Mouse (Mus musculus): Measurements from ENCODE around the gene Lrp2bp. TPM values are rescaled to one million over a fixed set of nuclear protein-coding genes. Genes with fewer than 3 reads are reported as not detected.
A peak's percentile ranks its signal among the peaks of the same experiment; 100 is the strongest.

The Lrp2bp gene
- 0.05 TPM in 1 of 2 replicates, not detected in the other for polyA plus RNA-seq (2015; fragmentation: Nextera tagmentation; extraction: Ambion mirVana)

DNA sequence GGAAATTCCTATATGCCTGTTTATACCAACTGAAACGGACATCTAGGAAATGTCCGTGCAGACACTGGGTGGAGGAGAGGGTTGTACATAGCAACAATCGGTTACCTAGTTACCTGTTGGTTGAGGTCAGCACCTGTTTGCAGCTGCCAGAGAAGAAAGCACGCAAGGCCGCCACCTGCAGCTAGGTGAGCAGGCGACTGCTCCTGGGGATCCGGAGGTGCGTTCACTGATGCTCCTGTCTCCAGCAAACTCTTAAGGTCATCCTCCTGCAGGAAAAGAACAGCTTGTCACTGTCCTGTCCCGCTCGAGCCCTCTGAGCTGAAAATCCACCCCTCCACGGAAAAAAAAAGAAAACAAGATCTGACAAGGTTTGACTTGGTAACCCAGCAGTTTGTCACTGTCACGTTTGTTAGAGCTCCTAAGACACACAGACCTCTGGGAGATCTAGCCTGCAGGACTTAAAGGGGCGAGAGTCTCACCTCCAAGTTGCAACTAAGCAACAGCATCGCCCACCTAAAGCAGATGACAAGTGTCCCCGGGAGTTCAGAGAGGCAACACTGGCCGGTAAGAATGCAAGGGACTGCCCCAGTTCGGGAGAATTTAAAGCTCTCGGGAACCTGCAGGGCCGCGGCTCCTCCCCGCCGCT, at the start of gene Lrp2bp:
Gene Lrp2bp, plus strand, starts transcription at position 166 of the 646 bp plus-strand sequence.
- H3K36me3 ChIP-seq (ENCODE audit: control insufficient read depth, insufficient read depth) = peaks cover 11% of the 10 kb centered on the region
- H3K4me2 ChIP-seq (ENCODE audit: low read depth, low read length) = peak within 1 kb of the TSS; percentile 98
- peaks cover 6% of the 10 kb centered on the region for H3K4me1 ChIP-seq (ENCODE audit: control insufficient read depth, low read depth, low read length)
- no peaks in the 10 kb centered on the region for H3K9me3 ChIP-seq (replicated peaks; ENCODE audit: control insufficient read depth, low read length)
- 6% methylated on average over 22 of the region's 22 CpGs for WGBS (ENCODE audit: insufficient replicate concordance)
- H3K27ac ChIP-seq (ENCODE audit: low read length) = peak within 1 kb of the TSS; percentile 89
- H3K27me3 ChIP-seq (ENCODE audit: control insufficient read depth, insufficient read depth, low read depth, low read length) = no peaks in the 10 kb centered on the region
- H3K9ac ChIP-seq (ENCODE audit: low read depth, low read length) = peak within 1 kb of the TSS; percentile 77
- peak within 1 kb of the TSS; percentile 70 for H3K4me3 ChIP-seq (ENCODE audit: low read depth, low read length)
- no peak for ATAC-seq (ENCODE audit: low read depth)

DNA sequence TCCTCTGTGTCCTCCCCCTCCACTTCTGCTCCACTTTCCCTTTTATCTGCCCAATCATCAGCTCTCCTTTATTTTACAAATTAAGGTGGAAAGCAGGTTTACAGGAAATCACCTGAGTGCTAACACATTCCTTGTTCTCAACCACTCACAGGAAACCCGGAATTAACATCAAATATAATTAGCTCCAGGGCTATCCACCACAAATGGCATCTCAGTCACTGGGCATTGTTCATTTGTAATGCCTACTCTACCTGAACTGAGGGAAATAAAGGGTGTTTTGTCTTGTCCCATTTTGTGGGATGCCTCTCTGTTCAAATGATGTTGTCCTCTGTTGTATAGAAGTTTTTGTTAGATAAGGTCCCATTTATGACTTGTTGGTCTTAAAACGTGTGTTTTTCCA, 48.5 kb upstream of the Lrp2bp start:
- H3K36me3 ChIP-seq (ENCODE audit: control insufficient read depth, insufficient read depth) = no peaks in the 10 kb centered on the region
- no peaks in the 10 kb centered on the region for H3K9me3 ChIP-seq (replicated peaks; ENCODE audit: control insufficient read depth, low read length)
- no peak overlapping the region for H3K4me3 ChIP-seq (ENCODE audit: low read depth, low read length)
- WGBS (ENCODE audit: insufficient replicate concordance) = 42% methylated on average over 2 of the region's 2 CpGs
- ATAC-seq (ENCODE audit: low read depth) = no peak
- no peak overlapping the region for H3K4me2 ChIP-seq (ENCODE audit: low read depth, low read length)
- no peaks in the 10 kb centered on the region for H3K4me1 ChIP-seq (ENCODE audit: control insufficient read depth, low read depth, low read length)
- no peaks in the 10 kb centered on the region for H3K27me3 ChIP-seq (ENCODE audit: control insufficient read depth, insufficient read depth, low read depth, low read length)
- H3K9ac ChIP-seq (ENCODE audit: low read depth, low read length) = no peak overlapping the region
- H3K27ac ChIP-seq (ENCODE audit: low read length) = no peak overlapping the region

DNA sequence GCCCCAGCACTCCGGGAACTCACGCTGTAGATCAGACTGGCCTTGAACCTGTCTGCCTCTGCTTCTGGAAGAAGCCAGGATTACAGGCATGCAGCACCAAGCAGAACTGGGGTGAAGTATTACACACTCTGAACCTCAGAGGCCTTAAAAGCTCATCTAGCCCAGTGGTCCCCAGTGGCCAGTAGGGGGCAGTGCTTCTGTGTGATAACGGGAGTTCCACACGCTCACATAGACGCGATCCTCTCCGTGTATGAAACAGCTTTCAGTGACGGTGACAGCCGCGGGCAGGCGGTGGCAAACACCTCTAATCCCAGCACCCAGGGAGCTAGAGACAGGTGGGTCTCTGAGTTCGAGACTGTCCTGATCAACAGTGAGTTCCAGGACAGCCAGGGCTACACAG, 28.2 kb upstream of the Lrp2bp start:
- ATAC-seq (ENCODE audit: low read depth) = no peak
- peaks cover 4% of the 10 kb centered on the region; the same call in 1 of the 2 replicates for H3K4me1 ChIP-seq (ENCODE audit: control insufficient read depth, low read depth, low read length)
- H3K27me3 ChIP-seq (ENCODE audit: control insufficient read depth, insufficient read depth, low read depth, low read length) = no peaks in the 10 kb centered on the region
- H3K4me3 ChIP-seq (ENCODE audit: low read depth, low read length) = no peak overlapping the region
- no peaks in the 10 kb centered on the region for H3K36me3 ChIP-seq (ENCODE audit: control insufficient read depth, insufficient read depth)
- peaks cover 2% of the 10 kb centered on the region; the same call in 1 of the 2 replicates for H3K9me3 ChIP-seq (replicated peaks; ENCODE audit: control insufficient read depth, low read length)
- no peak overlapping the region for H3K27ac ChIP-seq (ENCODE audit: low read length)
- H3K4me2 ChIP-seq (ENCODE audit: low read depth, low read length) = no peak overlapping the region
- H3K9ac ChIP-seq (ENCODE audit: low read depth, low read length) = no peak overlapping the region
- WGBS (ENCODE audit: insufficient replicate concordance) = 89% methylated on average over 12 of the region's 12 CpGs

DNA sequence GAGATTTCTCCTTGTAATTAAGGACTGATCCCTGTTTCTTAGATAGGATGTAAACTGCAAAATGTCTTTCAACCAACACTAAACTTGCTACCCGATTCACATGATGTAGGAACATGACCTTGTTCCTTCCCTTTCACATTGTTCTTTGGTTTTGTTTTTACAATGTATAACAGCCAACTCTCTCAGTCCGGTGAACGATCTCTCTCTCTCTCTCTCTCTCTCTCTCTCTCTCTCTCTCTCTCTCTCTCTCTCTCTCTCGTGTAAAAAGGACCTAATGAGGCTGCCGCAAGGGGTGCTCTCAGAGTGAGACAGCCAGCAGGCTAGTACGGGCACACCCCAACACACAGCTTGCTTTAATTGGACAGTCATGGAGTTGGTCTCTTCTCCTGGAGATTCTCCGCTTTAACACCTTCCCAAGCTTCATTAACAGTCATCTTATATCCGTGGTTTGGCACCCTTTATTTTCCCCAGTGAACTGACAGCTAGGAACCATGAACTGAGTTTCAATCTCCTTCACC, 25.1 kb upstream of the Lrp2bp start:
- Histone ChIP-seq H3K4me3 (ENCODE audit: low read depth, low read length) (no peak overlapping the region; the same call in 1 of the 2 replicates), H3K4me2 (ENCODE audit: low read depth, low read length) (no peak overlapping the region; the same call in 1 of the 2 replicates), H3K4me1 (ENCODE audit: control insufficient read depth, low read depth, low read length) (peaks cover 9% of the 10 kb centered on the region; the same call in 1 of the 2 replicates), H3K27me3 (ENCODE audit: control insufficient read depth, insufficient read depth, low read depth, low read length) (no peaks in the 10 kb centered on the region), H3K36me3 (ENCODE audit: control insufficient read depth, insufficient read depth) (peaks cover 7% of the 10 kb centered on the region; the same call in 1 of the 2 replicates), H3K9me3 (replicated peaks; ENCODE audit: control insufficient read depth, low read length) (peaks cover 2% of the 10 kb centered on the region; the same call in 1 of the 2 replicates), H3K27ac (ENCODE audit: low read length) (no peak overlapping the region), H3K9ac (ENCODE audit: low read depth, low read length) (no peak overlapping the region)
- whole genome bisulfite sequencing (ENCODE audit: insufficient replicate concordance) = 72% methylated on average over 8 of the region's 8 CpGs
- no peak for ATAC-seq (ENCODE audit: low read depth)

DNA sequence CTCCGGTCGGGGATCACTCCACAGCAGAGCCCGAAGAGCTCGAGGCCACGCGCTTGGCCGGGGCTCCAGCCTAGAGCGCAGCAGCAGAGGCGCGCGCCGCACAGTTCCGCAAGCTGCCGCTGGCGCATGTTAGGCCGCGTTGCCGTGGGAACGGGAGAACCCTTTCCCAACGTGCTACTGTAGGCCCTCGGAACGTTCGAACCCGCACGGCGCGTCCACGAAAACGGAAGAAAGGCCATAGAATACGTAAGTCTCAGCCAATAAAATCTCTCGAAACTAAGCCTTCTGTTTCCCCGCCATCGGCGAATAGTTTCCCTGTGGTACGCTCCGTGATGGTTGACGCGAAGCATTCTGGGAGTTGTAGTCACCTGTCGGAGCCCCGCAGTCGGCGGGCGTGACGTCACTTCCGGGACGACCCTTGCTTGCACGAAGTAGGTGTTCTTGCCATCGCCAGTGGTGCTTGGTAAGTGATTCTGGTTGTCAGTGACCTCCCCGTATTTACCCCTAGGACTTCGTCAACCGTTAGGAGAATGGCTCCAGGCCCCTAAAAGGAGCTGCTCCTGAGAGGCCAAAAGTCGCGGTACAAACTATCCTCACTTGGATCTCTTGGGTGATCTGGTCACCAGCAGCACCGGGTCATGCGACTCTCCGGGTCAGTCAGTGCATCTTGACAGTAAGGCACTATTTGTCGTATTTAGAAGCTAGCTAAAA, 23.8 kb upstream of the Lrp2bp start, which contains the start of the genes 1700029J07Rik and Ufsp2:
Gene 1700029J07Rik, minus strand, starts transcription at position 127 of the 711 bp plus-strand sequence.
Gene Ufsp2, plus strand, starts transcription at position 403 of the 711 bp plus-strand sequence.
- peak; percentile 95 for ATAC-seq (ENCODE audit: low read depth)
- Histone ChIP-seq H3K4me2 (ENCODE audit: low read depth, low read length) (peak within 1 kb of the TSS; percentile 70), H3K27me3 (ENCODE audit: control insufficient read depth, insufficient read depth, low read depth, low read length) (no peaks in the 10 kb centered on the region), H3K9me3 (replicated peaks; ENCODE audit: control insufficient read depth, low read length) (peaks cover 2% of the 10 kb centered on the region; the same call in 1 of the 2 replicates), H3K27ac (ENCODE audit: low read length) (peak within 1 kb of the TSS; percentile 56; the same call in 1 of the 2 replicates), H3K4me3 (ENCODE audit: low read depth, low read length) (peak within 1 kb of the TSS; percentile 72), H3K36me3 (ENCODE audit: control insufficient read depth, insufficient read depth) (peaks cover 7% of the 10 kb centered on the region; the same call in 1 of the 2 replicates), H3K4me1 (ENCODE audit: control insufficient read depth, low read depth, low read length) (peaks cover 9% of the 10 kb centered on the region; the same call in 1 of the 2 replicates), H3K9ac (ENCODE audit: low read depth, low read length) (peak within 1 kb of the TSS; percentile 74)
- under 1% methylated on average over 57 of the region's 57 CpGs for WGBS (ENCODE audit: insufficient replicate concordance)

DNA sequence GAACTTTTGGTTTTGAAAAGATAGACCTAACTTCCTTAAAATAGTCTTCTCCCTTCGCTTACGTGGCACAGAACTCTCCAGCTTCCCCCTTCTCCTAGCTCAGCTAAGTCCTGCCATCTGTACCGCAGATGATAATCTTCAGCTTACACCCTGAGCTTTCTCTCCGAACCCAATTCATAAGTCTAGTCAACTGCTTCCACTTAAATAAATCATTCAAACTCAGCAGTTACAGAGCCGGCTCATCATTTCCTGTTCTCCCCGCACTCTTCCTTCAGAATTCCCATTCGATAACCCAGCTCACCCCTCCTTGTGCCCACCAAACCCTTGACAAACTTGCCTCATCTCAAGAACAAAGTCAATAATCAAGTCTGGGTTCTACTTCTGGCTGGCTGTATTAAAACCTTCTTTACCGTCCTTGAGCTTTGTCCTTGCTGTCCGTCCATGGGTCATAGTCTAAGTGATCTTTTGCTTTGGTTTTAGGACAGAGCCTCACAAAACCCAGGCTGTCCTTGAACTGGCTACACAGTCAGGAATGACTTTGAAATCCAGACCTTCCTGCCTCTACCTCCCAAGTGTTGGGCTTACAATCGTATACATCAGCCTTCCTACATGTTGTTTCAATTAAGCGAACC, 23.1 kb upstream of the Lrp2bp start:
- Histone ChIP-seq H3K27me3 (ENCODE audit: control insufficient read depth, insufficient read depth, low read depth, low read length) (no peaks in the 10 kb centered on the region), H3K9me3 (replicated peaks; ENCODE audit: control insufficient read depth, low read length) (peaks cover 1% of the 10 kb centered on the region; the same call in 1 of the 2 replicates), H3K4me3 (ENCODE audit: low read depth, low read length) (peak overlapping the region; percentile 72), H3K4me2 (ENCODE audit: low read depth, low read length) (peak overlapping the region; percentile 70), H3K27ac (ENCODE audit: low read length) (no peak overlapping the region), H3K9ac (ENCODE audit: low read depth, low read length) (peak overlapping the region; percentile 64), H3K4me1 (ENCODE audit: control insufficient read depth, low read depth, low read length) (peaks cover 9% of the 10 kb centered on the region; the same call in 1 of the 2 replicates), H3K36me3 (ENCODE audit: control insufficient read depth, insufficient read depth) (peaks cover 8% of the 10 kb centered on the region; the same call in 1 of the 2 replicates)
- ATAC-seq (ENCODE audit: low read depth) = peak; percentile 12
- WGBS (ENCODE audit: insufficient replicate concordance) = 38% methylated on average over 11 of the region's 11 CpGs

DNA sequence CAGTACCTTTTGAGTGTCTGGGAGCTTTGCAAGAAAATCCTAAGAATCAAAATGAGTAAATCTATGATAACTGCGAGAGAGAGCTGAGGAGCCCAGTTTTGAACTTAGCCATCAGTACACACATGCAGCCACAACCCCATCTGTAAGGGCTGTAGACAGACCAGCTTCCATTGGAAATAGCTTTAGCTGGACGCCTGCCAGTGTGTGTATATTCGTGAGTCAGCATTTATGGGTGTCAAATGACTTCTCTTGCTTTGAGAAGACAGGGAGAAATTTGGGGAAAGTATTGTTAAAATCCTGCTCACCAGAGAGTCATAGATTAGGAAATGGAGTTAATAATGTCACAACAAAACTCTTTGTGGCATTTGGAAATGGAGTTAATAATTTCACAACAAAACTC, 12.4 kb upstream of the Lrp2bp start:
- H3K36me3 ChIP-seq (ENCODE audit: control insufficient read depth, insufficient read depth) = peaks cover 11% of the 10 kb centered on the region
- H3K9ac ChIP-seq (ENCODE audit: low read depth, low read length) = no peak overlapping the region
- WGBS (ENCODE audit: insufficient replicate concordance) = 71% methylated on average over 3 of the region's 3 CpGs
- no peak for ATAC-seq (ENCODE audit: low read depth)
- H3K4me3 ChIP-seq (ENCODE audit: low read depth, low read length) = no peak overlapping the region
- H3K4me1 ChIP-seq (ENCODE audit: control insufficient read depth, low read depth, low read length) = peaks cover 2% of the 10 kb centered on the region; the same call in 1 of the 2 replicates
- H3K4me2 ChIP-seq (ENCODE audit: low read depth, low read length) = no peak overlapping the region
- no peaks in the 10 kb centered on the region for H3K27me3 ChIP-seq (ENCODE audit: control insufficient read depth, insufficient read depth, low read depth, low read length)
- H3K9me3 ChIP-seq (replicated peaks; ENCODE audit: control insufficient read depth, low read length) = no peaks in the 10 kb centered on the region
- no peak overlapping the region for H3K27ac ChIP-seq (ENCODE audit: low read length)

DNA sequence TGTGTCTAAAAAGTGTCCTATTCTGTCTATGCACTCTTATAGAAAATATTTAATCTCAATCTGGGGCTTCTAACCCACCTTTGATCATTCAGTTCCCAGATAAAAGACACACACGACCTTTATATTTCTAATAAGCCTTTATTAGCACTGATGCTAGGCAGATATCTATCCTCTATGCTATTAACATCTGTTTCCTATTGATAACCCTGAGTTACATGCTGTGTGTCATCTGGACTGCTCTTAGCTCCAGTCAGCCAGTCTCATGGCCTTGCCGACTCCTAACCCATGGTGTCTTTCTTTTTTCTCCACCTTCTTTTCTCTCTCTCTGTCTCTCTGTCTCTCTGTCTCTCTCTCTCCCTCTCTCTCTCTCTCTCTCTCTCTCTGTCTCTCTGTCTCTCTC, 10.9 kb upstream of the Lrp2bp start:
- no peak overlapping the region for H3K4me2 ChIP-seq (ENCODE audit: low read depth, low read length)
- no peak overlapping the region for H3K9ac ChIP-seq (ENCODE audit: low read depth, low read length)
- peaks cover 2% of the 10 kb centered on the region; the same call in 1 of the 2 replicates for H3K4me1 ChIP-seq (ENCODE audit: control insufficient read depth, low read depth, low read length)
- H3K27ac ChIP-seq (ENCODE audit: low read length) = no peak overlapping the region
- peaks cover 10% of the 10 kb centered on the region for H3K36me3 ChIP-seq (ENCODE audit: control insufficient read depth, insufficient read depth)
- no peak overlapping the region for H3K4me3 ChIP-seq (ENCODE audit: low read depth, low read length)
- peak; percentile 76 for ATAC-seq (ENCODE audit: low read depth)
- 31% methylated on average over 2 of the region's 2 CpGs for WGBS (ENCODE audit: insufficient replicate concordance)
- H3K9me3 ChIP-seq (replicated peaks; ENCODE audit: control insufficient read depth, low read length) = no peaks in the 10 kb centered on the region
- no peaks in the 10 kb centered on the region for H3K27me3 ChIP-seq (ENCODE audit: control insufficient read depth, insufficient read depth, low read depth, low read length)
